In genomic region chr11:57222797-57223569, GRCm38 (mm10) we compare ENCODE assay signal across 16 mouse cellular contexts.
"Had no signal": no experiment of that assay in that cellular context is flagged by ENCODE, and none has a peak within 500 bp of the region (broad histone marks: within the 10 kb centered on the region; RNA-seq: fewer than 3 reads in every experiment).

No protein-coding gene starts in this region.

- H3K27ac ChIP-seq: kidney, embryonic 15.5 days; limb, embryonic 12.5 days; liver, embryonic 13.5 days; lung, embryonic 15.5 days; macrophage; neural tube, embryonic 12.5 days; stomach, embryonic 15.5 days had no signal

- DNase-seq: kidney, adult 2 months; kidney, postnatal 25 days; layer of hippocampus, adult 9-11 months; liver; liver, embryonic 13.5 days; liver, postnatal 0 days; lung, postnatal 14 days; right cerebral cortex, postnatal 14 days; thymus, postnatal 36 days had no signal

- H3K4me3 ChIP-seq: kidney, embryonic 15.5 days; limb, embryonic 12.5 days; liver, embryonic 13.5 days; lung, embryonic 15.5 days; megakaryocyte, embryonic 14.5 days; neural tube, embryonic 12.5 days; stomach, embryonic 15.5 days had no signal

- ATAC-seq: liver, postnatal 0 days had no signal
